Mouse (Mus musculus) left cerebral cortex, adult 18-20 months (tissue): ENCODE data around the gene Syt6. TPM values are rescaled to one million over a fixed set of nuclear protein-coding genes. Genes with fewer than 3 reads are reported as not detected.
A peak's percentile ranks its signal among the peaks of the same experiment; 100 is the strongest.
"Not testable (repeated sequence)": the region's sequence is repeated elsewhere in the genome, so short reads cannot be mapped to it uniquely, and the experiment has no call there.

Experiments
- DNase-seq, 2 experiments: peaks; one replicate each; pipeline ENCODE4 v3.0.0; 2021 to 2022; ENCODE audit warnings: low spot score in 2 of 2, mixed read lengths in 1 of 2
- microRNA-seq, 2 experiments: library from miRNA; unstranded; fragments of <30 nt; microRNA quantifications; one replicate each; pipeline ENCODE4 v1.2.0; 2021
- total RNA-seq, 2 experiments: library from RNA; stranded (reverse); gene quantifications; 2 replicates each; pipeline ENCODE4 v1.2.3; 2021

Syt6 gene
- total RNA-seq, 2 experiments from 2014 or later: 15.6 to 17.8 TPM

DNA sequence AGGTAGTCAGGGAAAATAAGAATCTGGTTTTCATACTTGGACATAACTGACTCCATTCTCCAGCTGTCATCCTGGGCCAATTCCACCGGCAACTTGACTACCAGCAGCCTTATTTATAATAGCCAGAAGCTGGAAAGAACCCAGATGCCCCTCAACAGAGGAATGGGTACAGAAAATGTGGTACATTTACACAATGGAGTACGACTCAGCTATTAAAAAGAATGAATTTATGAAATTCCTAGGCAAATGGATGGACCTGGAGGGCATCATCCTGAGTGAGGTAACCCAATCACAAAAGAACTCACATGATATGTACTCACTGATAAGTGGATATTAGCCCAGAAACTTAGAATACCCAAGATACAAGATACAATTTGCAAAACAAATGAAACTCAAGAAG is 70.9 kb downstream of the Syt6 start, which contains the start of gene Atg4a-ps:
Atg4a-ps (minus strand) TSS at position 101 of the 400 bp plus-strand sequence.
- DNase-seq: not testable (repeated sequence)

DNA sequence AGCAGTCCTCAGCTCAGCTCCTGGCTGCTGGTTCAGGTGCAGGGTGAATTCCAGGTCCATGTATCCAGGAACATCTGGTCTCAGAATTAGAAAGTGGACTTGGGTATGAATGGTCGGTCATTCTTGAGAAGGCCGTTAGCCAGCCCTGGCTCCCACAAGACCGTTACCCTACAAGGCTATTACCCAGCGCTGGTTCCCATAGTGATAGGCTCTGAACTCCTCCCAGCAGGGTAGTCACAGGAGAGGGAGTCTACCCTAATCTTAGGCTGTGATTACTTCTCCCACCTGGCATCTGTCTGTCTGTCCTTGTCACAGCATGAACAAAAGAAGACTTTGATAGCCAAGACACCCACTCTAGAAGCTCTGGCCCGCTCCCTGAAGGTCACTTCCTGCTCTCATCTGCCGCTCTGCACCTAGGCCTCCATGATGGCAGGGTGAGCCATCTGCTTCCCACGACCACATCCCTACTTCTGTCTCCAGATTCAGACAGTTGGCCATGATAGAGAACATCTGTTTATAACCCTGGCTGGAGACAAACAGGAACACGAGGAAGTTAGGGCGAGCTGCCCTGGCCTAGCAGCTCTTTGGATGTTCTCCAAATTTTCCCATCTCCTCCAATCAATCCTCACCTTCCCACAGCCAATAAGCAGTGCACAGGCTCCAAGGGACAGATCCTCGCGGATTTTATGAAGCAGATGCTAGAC is 72.3 kb downstream of the Syt6 start:
- DNase-seq: no peak

DNA sequence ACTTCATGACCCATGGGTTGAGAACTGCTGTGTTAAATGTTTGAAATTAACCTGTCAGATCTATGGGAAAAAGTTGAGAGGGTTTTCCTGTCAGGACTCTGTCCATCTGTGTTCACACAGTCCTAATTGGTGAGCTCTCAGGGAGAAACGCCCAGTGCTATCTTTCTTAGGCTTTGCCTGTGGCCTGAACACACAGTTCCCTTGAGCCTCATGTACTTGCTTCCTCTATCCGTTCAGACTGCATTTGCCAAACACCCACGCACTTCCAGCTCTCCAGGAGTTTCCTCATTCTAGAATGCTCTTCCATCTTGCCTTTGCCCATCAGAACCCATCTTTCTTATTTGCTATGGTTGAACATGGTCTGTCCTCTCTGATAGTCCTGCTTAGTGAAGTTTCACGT is 73.5 kb downstream of the Syt6 start:
- no peak for DNase-seq

DNA sequence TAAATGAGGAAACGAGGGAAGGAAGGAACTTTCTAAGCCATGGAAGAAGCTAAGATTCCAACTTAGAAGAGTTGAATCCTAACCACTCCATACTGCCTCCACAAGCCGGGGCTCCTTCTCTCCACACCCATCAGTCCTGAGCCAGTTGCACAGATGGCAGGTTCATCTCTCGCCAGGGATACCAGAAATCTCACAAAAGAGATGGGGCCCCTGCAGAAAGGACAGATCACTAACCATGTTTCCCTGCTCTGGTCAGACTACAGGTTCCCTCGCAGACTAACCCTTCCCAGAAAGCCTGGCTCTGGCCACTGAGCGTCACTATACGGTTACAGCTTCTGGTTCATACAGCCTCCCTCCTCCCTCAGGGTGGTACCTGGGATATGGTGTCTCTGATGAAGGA is 74.7 kb downstream of the Syt6 start:
- DNase-seq: no peak

DNA sequence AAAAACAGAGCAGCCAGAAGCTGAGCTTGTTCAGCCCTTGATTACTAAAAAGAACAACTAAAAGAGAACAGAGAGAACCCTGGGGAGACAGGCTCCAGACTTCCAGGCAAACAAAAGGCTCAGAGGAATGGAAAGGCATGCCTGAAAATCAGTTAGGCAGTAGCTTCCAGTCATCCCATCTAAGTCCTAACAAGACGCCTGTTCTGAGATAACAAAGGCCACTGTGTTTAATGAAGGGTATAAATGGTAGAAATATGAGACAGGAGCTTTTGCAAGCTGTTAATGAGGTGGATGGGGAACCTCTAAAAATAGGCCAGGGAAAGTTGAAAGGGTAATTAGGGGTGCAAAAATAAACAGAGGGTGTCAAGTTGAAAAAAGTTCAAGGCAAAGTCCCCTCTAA is 75.4 kb downstream of the Syt6 start:
- DNase-seq: no peak

DNA sequence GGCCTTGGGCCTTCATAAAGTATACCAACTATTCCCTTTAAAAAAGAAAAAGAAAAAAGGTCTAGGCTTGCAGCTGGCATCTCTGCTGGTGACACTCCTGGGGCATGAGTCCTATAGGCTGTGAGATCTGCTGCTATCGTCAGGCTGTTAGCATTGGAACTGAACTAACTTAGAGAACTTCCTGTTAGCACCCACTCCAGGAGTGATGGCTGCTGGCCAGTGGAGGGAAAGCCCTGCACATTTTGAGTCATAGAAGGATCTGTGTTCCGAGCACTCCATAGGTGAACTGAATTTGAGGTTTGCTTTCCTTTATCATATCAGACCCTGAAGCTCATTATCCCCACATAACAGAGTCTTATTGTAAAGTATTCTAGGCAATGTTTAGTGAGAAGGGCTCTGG is 85.0 kb downstream of the Syt6 start:
- peak; percentile 33 to 46 for DNase-seq

DNA sequence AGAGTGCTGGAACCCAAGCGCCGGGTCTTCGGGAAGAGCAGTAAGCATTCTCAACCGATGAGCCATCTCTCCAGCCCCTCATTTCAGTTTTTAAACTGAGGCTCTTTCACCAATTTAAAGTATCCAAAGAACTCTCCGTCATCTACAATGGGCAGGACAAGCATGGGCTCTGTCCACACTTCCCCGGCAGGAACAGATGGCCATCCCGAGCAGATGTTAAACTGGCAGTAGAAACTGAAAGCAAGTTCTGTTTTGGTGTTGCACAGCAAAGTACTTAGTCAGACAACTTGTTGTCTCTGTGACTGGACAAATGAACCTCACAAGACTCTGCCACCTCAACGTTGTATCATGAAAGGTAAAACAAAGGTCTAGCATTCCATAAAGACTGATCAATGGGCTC is 86.7 kb downstream of the Syt6 start:
- DNase-seq: peak; percentile 43 to 61

DNA sequence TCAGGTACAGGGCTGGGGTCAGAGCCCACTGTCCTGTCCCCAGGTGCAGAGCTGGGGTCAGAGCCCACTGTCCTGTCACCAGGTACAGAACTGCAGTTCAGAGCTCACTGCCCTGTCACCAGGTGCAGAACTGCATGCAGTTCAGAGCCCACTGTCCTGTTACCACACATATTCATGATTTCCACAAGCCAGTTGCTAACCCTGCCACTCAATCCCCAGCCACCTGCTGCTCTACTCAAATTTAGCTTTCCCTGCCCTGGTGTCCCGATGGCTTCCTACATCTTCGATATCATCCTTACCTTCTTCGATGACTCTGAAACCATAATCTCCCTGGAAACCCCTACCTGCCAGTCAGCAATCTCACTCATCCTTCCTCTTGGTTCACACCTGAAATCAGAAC is 88.4 kb downstream of the Syt6 start:
- no peak for DNase-seq

DNA sequence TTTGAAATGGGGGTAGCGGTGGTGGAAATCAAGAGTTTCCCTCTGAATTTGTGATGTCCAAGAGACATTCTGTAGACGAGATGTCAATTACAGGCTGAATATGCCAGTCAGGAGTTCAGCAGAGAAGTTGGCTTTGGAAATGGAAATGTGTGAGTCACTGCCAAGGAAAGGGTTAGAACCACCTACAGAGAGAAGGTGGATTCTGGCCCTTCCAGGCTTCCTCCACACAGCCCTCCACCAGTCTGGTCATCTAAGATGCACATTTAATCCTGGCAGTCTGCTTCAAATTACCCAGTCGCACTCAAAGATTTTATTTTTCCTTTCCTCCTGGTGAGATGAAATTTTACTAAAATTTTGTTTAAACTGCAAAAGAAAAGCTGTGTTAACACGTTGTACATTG is 97.1 kb downstream of the Syt6 start:
- DNase-seq: peak in 1 of 2 experiments; percentile 26

DNA sequence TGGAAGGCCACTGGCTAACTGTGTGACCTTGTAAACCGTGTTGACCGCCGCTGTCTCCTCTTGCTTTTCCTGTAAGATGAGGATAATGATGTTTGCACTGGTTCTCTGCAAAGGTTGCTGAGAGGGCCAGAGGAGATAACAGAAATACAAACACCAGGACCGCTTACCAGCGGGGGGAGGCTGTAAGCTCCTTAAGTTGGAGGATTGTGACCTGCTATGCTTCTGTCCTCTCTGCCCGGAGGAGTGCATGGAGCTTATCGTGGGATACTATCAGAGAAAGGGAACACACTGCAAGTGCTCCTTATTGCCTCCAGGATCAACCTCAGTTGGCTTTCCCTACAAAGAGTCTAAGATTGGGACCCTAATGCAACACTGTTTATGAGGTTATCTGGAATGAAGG is 97.7 kb downstream of the Syt6 start:
- DNase-seq: no peak

DNA sequence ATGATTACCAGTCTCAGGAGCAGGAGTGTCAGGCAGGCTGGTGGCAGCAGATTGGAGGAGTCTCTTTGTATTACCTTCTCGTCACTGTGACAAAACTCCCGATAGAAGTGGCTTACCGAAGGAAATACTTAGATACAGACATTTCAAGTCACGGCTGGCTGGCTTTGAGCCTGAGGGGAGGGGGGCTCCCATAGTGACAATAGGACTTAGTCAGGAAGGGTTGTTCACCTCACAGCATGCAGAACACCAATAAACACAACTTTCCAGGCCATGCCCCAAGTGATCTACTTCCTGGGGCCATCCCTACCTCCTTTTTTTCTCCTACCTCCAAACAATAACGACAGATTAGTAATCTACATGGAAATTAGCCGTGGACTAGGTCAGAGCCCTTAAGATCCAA is 103.8 kb downstream of the Syt6 start:
- DNase-seq: no peak

DNA sequence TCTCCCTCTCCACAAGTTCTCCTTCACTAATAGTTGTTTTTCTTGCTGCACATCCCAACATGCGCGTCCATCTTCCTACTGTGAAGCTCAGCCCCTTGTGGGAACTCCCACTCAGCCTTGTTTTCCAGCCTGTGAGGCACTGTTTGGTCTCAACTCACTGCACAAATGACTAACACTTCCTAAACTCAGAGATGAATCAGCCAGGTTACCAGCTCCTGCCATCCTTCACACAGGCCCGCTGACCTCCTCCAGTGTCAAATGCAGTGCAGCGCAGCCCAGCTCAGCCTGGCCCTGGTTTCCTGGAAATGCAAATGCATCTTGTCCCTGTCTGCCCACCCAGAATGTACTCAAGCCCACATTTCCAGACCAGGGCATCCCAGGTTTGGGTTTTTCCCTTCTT is 107.4 kb downstream of the Syt6 start:
- DNase-seq: peak; percentile 31 to 34

DNA sequence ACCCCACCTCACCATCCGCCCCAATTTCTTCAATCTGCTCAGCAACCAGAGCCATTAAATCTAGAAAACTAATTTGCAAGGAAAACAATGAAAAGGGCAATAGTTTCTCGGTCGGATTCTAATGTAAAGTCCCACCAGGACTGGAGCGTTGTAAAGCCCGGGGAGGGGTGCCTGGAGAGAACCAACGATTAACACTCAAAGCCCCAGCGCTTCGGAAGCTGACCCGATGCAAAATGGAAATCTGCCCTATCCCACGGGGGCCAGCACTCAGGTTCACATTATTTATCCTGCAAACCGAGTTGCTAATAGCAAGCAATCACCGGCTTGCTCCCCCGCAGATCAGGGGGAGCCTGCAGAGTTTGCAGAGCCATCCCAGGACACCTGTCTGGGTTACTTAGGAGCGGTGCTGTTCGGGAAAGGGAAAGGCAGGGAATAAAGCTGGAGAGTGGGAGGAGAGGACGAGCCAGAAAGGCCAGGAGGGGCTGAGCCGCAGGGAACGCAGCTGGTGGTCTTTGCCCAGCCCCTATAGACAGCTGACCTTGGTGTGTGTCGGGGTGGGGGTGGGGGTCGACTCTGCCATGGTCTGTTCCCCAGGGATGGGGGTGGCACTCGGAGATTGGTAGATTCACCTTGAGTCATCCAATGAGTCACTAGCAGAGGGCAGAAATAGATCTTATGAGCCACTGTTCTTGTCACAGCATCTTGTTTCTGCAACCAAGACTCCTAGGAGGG is 108.4 kb downstream of the Syt6 start:
- DNase-seq: peak; percentile 40 to 58

DNA sequence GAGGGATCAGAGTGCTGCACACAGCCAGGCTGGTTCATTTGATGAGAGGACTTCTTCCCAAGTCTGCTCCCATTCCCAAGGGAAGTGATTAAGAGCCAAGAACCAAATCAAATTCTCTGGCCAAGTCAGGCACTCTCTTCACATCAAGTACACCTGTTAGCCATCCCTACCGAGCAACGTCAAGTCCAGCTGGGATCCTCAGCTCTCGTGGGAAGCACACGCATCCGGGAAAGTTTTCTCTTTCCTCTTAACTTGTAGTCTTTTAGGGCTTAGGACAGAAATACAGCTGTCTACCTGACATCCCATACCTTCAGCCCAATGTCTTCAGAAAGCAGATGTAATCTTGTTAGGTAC is 108.9 kb downstream of the Syt6 start:
- DNase-seq: no peak

DNA sequence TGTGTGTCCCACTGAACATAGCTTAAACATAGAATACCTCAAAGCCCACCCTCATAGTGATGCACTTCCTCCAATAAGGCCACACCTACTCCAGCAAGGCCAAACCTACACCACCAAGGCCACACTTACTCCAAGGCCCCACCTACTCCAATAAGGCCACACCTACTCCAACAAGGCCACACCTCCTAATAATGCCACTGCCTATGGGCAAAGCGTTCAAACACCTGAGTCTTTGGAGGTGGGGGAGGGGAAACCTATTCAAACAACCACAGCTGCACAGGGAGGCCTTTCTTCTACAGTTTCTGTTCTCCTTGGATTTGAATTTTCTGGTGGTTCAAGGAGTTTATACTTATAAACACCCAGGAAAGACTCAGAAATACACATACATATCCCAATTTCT is 114.0 kb downstream of the Syt6 start:
- DNase-seq: no peak

DNA sequence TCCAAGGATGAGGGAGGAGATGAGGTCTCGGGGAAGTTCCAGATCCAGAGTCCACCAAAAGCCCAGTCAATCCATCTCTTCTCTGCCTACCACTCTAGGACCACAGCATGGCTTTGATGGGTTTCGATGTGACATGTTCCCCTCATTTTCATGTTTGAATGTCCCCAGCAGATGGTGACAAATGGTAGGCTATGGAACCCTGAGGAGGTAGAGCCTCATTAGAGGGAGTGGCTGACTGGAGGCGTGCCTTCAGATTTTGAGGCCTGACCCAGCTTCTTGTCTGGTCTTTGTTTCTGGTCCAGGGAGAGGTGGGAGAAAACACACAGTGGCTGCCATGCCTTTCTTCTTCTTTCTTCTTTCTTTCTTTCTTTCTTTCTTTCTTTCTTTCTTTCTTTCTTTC is 115.5 kb downstream of the Syt6 start:
- no peak for DNase-seq

Small RNA genes within 50 kb of the gene (microRNA-seq; reads per million reads assigned to microRNA genes)
- gene Gm25325: 0 reads per million in 2 experiments

Other genes starting within 250 kb of the Syt6 start
- gene Atg4a-ps, start 70.8 kb downstream of the Syt6 start, total RNA-seq: under 1 TPM in 1 of 2 experiments, not detected in 1; 0.45 TPM
- gene Olfml3, start 162.8 kb downstream of the Syt6 start, total RNA-seq: 10 to 100 TPM; 11.9 to 13.4 TPM
- not detected for gene Gm10964, start 164.1 kb downstream of the Syt6 start, total RNA-seq
- gene Hipk1, start 216.3 kb downstream of the Syt6 start, total RNA-seq: 100 to 1,000 TPM; 117 to 124 TPM
- gene Dclre1b, start 234.2 kb downstream of the Syt6 start, total RNA-seq: 1 to 10 TPM; 5.9 to 7.8 TPM
- 10 to 100 TPM; 11.7 to 13.4 TPM for gene Ap4b1, start 234.3 kb downstream of the Syt6 start, total RNA-seq
- under 1 TPM; 0.74 to 0.75 TPM for gene Gm43064, start 234.3 kb downstream of the Syt6 start, total RNA-seq